Mouse (Mus musculus) cerebellum, postnatal 36 days (tissue): Measurements from ENCODE around the gene Phf23.
A peak's percentile ranks its signal among the peaks of the same experiment; 100 is the strongest.
"Not testable (repeated sequence)": the region's sequence is repeated elsewhere in the genome, so short reads cannot be mapped to it uniquely, and the experiment has no call there.

ENCODE experiments used
- DNase-seq, 2 experiments: peaks; one replicate each; pipeline ENCODE4 v3.0.0; 2021 to 2022; ENCODE audit warnings: mixed read lengths in 2 of 2

Phf23 gene

GRCm38 (mm10) chr11:70001159-70001558, 5.6 kb downstream of the Phf23 start:
- no peak for DNase-seq

GRCm38 (mm10) chr11:70001865-70002264, 6.3 kb downstream of the Phf23 start:
- peak; percentile 38 to 40 for DNase-seq

GRCm38 (mm10) chr11:70002471-70002870, 6.9 kb downstream of the Phf23 start:
- DNase-seq = no peak

GRCm38 (mm10) chr11:70005521-70005920, 9.9 kb downstream of the Phf23 start:
- no peak for DNase-seq

GRCm38 (mm10) chr11:70010033-70010432, 14.5 kb downstream of the Phf23 start:
- DNase-seq = no peak

- DNase-seq = no peak
Observed at GRCm38 (mm10) chr11:70010548-70010947, 15.0 kb downstream of the Phf23 start.

- no peak for DNase-seq
Observed at GRCm38 (mm10) chr11:70010961-70011360, 15.4 kb downstream of the Phf23 start.

GRCm38 (mm10) chr11:70012931-70013330, 17.4 kb downstream of the Phf23 start:
- no peak for DNase-seq

- DNase-seq = no peak
Observed at GRCm38 (mm10) chr11:70013408-70013807, 17.8 kb downstream of the Phf23 start.

- DNase-seq = no peak
Observed at GRCm38 (mm10) chr11:70014051-70014450, 18.5 kb downstream of the Phf23 start.

GRCm38 (mm10) chr11:70014880-70015558, 19.4 kb downstream of the Phf23 start, which contains the start of gene Acadvl:
Gene Acadvl, minus strand, starts transcription at chr11:70015411.
- DNase-seq = peak; percentile 91

- DNase-seq = no peak
Observed at GRCm38 (mm10) chr11:70015677-70016076, 20.1 kb downstream of the Phf23 start.

- not testable (repeated sequence) for DNase-seq
Observed at GRCm38 (mm10) chr11:70016177-70016576, 20.6 kb downstream of the Phf23 start.

- no peak for DNase-seq
Observed at GRCm38 (mm10) chr11:70016669-70017068, 21.1 kb downstream of the Phf23 start, which contains the start of gene Dlg4. Gene Dlg4, plus strand, starts transcription at chr11:70016942.

- DNase-seq = no peak
Observed at GRCm38 (mm10) chr11:70017199-70017767, 21.7 kb downstream of the Phf23 start.

- DNase-seq = peak; percentile 77
Observed at GRCm38 (mm10) chr11:70018131-70018990, 22.8 kb downstream of the Phf23 start.

- no peak for DNase-seq
Observed at GRCm38 (mm10) chr11:70019495-70020021, 24.0 kb downstream of the Phf23 start.

GRCm38 (mm10) chr11:70020022-70020631, 24.6 kb downstream of the Phf23 start:
- no peak for DNase-seq

- DNase-seq = peak; percentile 70 to 76
Observed at GRCm38 (mm10) chr11:70020731-70021263, 25.2 kb downstream of the Phf23 start.

- peak; percentile 92 to 93 for DNase-seq
Observed at GRCm38 (mm10) chr11:70021264-70022132, 25.9 kb downstream of the Phf23 start.

GRCm38 (mm10) chr11:70023481-70024150, 28.0 kb downstream of the Phf23 start:
- no peak for DNase-seq
